Mouse (Mus musculus): ENCODE results near the gene Gm6309. TPM values are rescaled to one million over a fixed set of nuclear protein-coding genes. Genes with fewer than 3 reads are reported as not detected.

Gm6309 gene
- total RNA-seq, 2 experiments from 2014 or later = not detected

Other genes starting within 250 kb of the Gm6309 start
- under 1 TPM in 1 of 2 experiments, not detected in 1; 0.18 TPM for gene Cyp3a25, start 161.1 kb downstream of the Gm6309 start, total RNA-seq (2021)
- gene Cyp3a59, start 91.5 kb downstream of the Gm6309 start, total RNA-seq (2021) = not detected
- not detected for gene Gm5565, start 10.2 kb downstream of the Gm6309 start, total RNA-seq (2021)
- 1 to 10 TPM in 1 of 2 experiments, under 1 TPM in 1; 0.59 to 1.0 TPM for gene 1700001J03Rik, start 14.6 kb upstream of the Gm6309 start, total RNA-seq (2021)
- gene Rnf6, start 50.8 kb upstream of the Gm6309 start, total RNA-seq (2021) = 10 to 100 TPM; 29.7 to 35.9 TPM
- gene Cdk8, start 60.5 kb upstream of the Gm6309 start, total RNA-seq (2021) = 10 to 100 TPM; 15.4 to 16.7 TPM
- under 1 TPM; 0.82 to 0.91 TPM for gene Wasf3, start 214.3 kb upstream of the Gm6309 start, total RNA-seq (2021)